Mouse (Mus musculus): ENCODE measurements at regions not wholly inside any gene's neighbourhood (a gene's known extent, or its start where the extent isn't known, plus 50 kb on each side); places are given as distances from the start of the nearest gene placed in this dataset.
"Not testable (repeated sequence)": the region's sequence is repeated elsewhere in the genome, so short reads cannot be mapped to it uniquely, and the experiment has no call there.

DNA sequence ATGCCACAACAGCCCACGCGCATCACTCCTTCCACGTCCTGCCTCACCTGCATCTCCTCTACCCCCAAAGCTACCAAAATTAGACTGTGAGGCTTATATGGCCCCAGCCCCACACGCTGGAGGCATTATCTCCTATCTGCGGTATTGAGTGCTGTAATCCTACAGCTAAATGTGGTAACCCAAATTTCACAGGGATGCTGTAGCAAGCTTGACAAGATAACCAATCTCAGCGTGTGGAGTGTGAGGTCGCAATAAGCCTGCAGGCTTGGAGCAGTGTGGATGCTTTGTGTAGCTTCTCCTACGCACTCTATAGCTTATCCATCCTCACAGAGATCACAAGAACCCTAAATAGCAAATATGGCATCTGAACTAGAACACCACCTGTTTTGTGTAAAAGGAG, 251.2 kb upstream of the Kcnh8 start:
- DNase-seq (ENCODE audit: low spot score in 2 of 2) = no peak

DNA sequence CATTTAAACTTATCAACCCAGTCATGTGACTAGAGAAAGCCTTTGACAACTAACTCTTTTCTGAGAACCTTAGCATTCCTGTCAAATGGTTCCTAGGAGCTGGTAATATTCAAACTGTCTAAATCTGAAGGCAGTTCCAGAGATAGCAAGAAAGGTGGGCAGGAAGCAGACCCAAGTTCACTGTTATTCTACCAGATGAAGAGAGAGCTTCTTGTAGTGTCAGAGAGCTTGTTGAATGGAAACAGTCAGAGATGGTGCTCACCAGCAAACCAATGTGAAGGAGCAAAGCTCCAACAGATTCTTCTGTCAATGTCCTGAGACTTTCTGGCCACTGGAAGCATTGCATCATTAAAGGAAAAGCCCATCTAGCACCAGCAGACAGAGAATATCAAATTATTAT, 251.8 kb upstream of the Kcnh8 start:
- no peak for DNase-seq (ENCODE audit: low spot score in 2 of 2)

DNA sequence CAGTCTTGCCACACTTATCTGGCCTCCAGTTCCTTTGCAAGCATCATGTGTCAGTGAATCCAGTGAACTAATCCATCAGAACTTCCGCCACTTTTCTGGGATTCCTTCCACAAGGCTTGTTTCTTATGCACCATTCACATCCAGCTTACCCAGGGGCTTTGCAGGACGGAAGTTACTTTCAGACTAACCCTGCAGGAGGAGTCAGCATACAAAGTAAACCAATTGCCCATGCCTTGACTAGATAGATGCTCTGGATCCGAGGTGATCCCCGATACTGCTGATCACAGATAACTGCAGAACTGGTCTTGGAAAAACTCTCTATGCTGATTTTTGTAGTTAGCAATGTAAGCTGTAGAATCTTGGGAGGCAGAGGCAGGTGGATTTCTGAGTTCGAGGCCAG, 252.6 kb upstream of the Kcnh8 start:
- DNase-seq (ENCODE audit: low spot score in 2 of 2) = no peak

DNA sequence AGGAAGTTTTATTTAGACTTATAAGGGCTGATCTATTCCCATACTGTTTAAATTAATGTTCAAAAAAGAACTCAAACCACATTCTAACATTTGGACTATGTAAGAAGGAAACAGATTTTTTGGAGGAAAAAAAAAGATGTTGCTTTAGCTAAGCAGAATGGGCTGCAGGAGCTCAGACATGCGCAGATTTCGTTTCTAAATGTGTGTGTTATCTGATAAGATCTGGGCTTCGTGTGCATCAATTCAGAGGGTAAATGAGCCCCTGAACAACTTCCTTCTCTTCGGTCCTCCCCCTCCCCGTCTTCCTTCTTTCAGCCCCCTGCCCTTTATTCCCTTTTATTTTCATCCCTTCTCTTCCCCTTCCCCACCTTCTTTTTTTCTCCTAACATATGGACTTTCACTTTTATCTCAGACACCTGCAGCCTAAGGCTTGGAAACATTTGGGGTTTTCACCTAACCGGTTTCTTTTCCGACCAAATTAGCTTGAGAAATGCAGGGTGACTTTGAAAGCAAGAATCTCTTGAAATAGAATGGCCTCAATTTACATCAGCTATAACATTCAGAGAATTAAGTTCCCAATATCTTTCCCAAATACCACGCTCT, 253.9 kb upstream of the Kcnh8 start:
- no peak for DNase-seq (ENCODE audit: low spot score in 2 of 2)

DNA sequence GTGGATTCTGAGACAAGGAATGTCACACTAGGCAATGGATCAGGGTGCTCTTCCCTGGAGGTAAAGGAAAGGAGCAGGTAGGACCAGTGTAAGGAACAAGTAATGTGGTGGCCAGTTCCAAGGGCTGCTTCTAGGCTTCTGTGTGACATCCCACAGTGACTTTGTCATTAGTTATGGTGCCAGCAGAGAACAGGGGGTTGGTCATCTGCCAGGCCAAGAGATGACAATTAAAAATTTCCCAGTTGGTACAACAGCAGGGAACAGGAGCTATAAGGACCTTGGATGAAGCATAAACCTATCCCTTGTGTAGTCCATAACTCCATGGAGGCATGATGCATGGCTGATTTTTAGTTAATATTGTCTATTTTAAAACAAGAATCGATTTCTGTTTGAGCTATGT, 281.9 kb upstream of the Kcnh8 start:
- no peak for DNase-seq (ENCODE audit: low spot score in 2 of 2)

DNA sequence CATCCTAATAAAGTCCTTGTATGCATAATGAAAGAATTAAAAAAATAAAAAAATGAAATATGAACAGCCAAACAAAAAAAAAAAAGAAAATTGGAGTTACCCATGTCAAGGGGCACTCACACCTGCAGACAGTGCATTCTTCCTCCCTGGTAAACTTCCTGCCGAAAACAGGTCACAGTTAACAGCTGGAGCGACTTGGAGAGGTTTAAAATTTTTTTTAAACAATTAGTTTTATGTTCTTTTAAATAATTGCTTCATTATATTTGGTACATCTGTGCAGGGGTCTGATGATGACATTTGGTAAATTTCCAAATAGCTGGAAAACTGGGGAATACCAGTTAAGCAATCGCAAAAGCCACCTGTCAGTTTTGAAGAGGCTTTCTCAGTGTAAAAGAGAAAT, 285.5 kb upstream of the Kcnh8 start:
- DNase-seq (ENCODE audit: low spot score in 2 of 2) = no peak

DNA sequence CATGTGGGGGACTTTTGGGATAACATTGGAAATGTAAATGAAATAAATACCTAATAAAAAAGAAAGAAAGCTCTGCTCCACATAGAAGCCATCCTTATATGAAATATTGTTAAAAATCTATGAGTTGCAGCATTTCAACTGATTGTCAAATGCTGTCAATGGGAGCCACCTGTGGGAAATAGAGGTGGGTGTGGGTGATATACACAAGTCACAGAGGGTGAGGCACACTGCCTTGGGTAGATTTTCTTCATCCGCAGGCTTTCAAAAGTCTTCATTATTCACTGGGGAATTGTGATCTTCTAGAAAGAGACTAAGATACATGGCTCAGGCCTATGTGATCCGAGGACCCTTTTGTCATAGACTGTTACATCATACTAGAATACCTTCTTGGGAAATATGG, 286.6 kb upstream of the Kcnh8 start:
- DNase-seq (ENCODE audit: low spot score in 2 of 2) = no peak

DNA sequence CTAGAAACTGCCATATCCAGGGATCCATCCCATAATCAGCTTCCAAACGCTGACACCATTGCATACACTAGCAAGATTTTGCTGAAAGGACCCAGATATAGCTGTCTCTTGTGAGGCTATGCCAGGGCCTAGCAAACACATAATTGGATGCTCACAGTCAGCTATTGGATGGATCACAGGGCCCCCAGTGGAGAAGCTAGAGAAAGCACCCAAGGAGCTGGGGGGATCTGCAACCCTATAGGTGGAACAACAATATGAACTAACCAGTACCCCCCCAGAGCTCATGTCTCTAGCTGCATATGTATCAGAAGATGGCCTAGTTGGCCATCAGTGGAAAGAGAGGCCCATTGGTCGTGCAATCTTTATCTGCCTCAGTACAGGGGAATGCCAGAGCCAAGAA, 287.1 kb upstream of the Kcnh8 start:
- not testable (repeated sequence) for DNase-seq (ENCODE audit: low spot score in 2 of 2)

DNA sequence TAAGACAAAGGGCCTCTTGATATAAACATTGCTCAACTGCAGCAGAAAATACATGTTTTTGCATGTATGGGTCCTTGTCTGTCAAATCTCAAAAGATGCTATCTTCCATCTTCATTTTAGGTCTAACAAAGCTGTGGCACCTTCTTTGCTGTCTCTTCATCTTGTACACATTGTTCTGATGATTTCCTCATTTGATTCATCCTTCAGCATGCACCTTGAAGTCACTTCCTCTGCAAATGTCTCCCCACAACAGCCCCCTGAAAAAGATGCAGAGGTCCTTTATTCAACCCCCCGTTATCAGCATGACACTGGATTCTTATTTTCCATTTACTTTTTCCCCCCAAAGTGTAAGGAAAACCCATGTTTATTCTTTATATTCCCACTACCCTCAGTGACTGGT, 290.5 kb upstream of the Kcnh8 start:
- no peak for DNase-seq (ENCODE audit: low spot score in 2 of 2)

DNA sequence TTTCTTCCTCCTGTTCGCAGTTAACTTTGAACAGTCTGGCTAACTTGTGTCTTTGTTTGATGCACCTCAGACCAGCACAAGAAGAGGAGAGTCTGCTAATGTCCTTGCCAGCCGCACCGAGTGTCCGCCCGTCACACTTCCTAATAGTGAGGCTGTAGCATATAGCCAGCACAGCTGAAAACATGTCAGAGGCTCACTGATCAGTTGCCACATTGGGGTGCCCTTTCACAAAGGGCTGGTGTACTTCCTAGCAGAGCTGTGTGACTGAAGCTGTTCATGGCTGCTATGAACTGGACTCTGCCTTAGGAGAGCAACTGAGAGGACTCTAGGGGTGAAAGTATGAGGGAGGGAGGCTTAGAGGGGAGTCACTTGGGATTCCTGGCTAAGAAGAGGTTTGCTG, 293.7 kb upstream of the Kcnh8 start:
- no peak for DNase-seq (ENCODE audit: low spot score in 2 of 2)

DNA sequence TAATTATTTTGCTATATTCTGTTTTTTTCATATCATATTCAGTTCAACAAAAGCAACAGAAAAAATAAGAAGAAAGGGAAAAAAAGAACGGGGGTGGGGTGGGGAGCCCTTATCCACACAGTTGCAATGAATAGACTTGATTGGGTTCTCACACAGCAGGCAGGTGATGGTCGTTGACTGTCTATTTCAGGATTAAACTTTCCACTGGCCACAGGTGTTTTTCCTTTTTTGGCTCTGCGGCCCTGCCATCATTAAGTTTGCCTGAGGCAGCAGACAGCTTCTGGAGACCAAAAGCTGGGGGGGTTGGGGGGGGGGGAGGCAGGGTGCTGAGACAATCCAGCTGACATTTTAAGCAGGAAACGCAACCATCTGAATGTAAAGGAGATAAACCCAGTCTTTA, 298.4 kb upstream of the Kcnh8 start:
- DNase-seq (ENCODE audit: low spot score in 2 of 2) = no peak

DNA sequence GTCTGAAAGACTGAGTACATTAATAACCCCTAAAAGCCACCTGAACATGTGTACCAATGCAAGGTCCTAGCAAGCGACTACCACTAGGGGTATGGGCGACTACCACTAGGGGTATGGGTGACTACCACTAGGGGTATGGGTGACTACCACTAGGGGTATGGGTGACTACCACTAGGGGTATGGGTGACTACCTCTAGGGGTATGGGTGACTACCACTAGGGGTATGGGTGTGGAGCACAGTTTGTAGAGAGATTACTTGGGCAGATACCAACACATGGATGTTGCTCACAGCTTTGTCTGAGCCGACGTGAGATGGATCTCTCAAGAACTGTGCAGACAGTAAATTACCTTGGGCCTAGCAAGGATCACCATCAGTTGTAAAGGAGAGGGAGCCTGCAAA, 299.2 kb upstream of the Kcnh8 start:
- no peak for DNase-seq (ENCODE audit: low spot score in 2 of 2)

DNA sequence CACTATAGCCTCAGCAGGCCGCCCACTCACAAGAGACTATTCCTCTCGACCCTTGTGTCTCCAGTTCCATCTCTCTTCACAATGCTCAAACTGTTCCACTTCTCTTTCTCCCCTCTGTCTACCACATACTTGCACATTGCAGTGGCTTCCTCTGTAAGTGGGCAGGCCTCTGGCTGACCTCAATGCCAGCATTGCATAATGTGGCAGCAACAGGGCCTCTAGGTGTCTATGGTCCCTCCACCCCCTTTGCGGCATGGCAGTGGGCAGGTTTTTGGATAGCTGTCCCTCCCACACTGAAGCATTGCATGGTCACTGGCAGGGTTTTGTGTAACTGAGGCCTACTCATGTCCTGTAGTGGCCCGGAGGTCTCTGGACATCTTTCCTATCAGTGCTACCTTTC, 302.7 kb upstream of the Kcnh8 start:
- DNase-seq (ENCODE audit: low spot score in 2 of 2) = no peak

DNA sequence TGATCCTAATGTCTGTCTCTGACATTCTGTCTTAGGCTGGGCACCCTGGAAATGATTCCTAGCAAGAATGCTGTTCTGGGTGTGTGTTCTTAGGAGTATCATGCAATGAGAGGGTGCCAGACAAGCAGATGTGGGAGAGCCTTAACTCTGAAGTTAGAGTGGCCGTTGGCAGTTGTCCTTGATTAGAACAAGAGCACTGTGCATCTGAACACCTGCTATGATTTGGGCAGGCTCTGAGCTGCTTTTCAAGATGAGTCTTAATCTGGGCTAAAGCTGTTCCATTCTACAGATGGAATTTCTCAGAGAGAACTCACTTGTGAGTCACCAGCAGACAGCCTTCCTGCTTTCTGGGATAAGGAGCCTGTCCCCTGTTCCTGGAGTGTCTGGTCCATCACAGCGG, 317.1 kb upstream of the Kcnh8 start:
- DNase-seq (ENCODE audit: low spot score in 2 of 2) = no peak

DNA sequence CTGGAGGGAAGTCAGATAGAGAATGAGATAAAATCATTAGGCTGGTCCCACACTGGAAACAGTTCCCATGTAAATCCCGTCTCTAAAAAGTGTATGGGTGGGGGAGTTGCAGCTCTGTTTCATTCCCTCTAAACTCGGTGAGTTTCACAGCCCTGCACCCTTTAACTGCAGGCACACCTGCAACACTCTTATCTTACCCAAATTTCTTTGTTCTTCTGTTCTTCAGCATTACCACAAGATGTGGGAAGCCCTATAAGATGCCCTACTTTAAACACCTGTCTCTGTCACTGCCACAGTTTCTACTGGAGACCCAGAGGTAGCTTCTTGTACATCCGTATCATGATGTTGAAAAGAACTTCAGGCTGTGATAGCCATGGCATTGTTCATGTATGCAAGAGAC, 320.2 kb upstream of the Kcnh8 start:
- no peak for DNase-seq (ENCODE audit: low spot score in 2 of 2)

DNA sequence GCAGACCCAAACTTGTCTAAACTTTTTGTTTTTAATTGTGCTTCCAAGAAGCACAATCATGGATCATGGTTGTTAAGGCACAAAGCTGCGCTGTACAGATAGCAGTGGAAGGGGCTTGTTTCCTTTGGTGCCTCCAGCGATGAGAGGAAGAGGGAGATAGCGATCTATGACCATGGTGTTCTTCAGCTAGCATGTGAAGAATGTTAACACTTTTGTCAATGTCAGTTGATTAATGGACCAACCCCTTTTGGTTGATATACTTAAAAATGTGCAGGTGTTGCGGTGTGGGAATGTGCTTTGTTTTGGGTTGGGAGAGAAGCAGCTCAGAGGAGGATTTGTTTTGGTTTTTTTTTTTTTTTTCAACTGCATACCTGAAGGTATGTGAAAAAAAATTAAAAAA, 324.0 kb upstream of the Kcnh8 start:
- DNase-seq (ENCODE audit: low spot score in 2 of 2) = no peak

DNA sequence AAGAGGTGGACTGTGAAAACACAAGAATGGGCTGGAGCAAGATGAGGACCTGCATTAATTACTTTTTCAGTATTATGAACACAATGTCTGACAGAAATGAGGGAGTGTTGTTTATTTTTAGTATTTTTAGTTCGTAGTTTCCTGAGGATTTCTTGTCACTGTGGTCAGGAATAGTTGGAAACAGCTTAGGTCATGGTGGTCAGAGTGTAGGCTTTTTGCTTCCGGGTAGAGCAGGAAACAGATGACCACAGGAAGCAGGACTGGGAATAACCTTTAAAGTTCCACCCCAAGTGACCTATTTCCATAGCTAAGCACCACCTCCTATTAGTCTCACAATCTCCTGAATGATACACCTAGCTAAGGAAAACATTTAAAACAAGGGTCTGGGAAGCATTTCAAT, 333.7 kb upstream of the Kcnh8 start:
- no peak for DNase-seq (ENCODE audit: low spot score in 2 of 2)

DNA sequence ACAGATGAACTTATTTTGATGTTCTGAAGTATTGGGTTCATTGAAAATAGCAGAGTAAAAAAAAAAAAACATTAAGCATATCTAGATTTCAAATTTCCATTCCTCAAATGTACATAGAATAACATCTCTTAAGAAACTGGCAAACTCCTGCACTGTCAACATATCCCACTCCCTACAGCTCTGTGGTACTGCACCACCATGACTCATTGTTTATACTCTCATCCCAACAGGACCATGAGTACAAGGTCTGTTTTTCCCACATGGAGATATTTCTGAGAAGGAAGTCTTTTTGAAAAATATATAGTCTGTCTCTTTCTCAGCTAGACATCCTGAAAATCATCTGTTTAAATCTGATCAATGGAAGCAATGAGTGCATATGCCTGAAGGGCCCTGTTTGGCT, 351.2 kb upstream of the Kcnh8 start:
- DNase-seq (ENCODE audit: low spot score in 2 of 2) = no peak

DNA sequence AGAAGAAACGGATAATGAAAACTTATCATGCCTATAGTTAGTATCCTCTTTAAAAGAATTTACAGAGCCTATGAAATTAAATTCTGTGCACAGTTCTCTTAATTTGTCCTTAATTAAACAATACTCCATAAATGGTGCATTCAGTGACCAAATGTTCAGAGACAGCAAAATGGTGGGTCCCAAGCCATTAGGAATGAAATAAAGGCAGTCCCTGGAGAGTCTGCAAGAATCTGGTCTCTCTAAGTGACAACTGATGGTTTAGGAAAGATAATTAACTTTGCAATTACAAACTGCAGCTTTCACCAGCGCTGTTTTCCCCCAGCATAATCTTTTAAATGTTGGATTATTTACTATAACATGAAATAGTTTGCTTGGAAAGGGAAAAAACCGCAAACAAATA, 376.9 kb upstream of the Kcnh8 start:
- DNase-seq (ENCODE audit: low spot score in 2 of 2) = no peak

DNA sequence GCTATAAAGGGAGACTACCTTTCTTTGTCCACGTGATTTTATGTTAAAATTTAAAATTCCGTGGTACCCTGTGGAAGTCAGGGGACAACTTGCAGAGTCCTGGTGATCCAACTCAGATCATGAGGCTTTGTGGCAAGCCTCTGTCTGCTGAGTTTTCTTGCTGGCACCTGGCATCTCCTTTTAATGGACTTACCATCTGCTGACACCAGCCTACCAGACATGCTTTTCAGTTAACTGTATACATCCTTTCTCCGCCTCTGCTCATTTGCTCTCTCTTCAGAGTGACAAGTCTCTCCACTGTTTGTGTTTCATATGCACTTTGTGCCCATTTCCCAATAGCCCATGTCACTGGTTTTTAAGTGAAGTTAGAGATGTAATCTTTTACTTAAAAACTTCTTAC, 382.1 kb upstream of the Kcnh8 start:
- no peak for DNase-seq (ENCODE audit: low spot score in 2 of 2)

DNA sequence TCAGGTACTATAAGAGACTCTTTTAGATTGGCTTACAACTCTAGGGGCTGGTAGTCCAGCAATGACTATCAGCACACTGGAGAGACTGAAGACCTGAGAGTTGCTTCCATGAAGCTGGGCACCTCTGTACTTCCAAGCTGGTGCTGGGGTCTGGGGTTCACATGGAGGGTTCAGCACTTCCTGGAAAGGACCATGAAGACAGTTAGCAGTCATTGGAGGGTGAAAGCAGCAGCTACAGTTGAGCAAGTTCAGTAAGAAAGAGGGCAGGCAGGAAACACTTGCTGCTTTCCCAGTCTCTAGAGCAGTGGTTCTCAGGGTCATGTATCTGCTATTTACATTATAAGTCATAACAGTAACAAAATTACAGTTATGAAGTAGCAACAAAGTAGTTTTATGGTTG, 384.3 kb upstream of the Satb1 start:
- DNase-seq (ENCODE audit: low spot score in 2 of 2) = no peak

DNA sequence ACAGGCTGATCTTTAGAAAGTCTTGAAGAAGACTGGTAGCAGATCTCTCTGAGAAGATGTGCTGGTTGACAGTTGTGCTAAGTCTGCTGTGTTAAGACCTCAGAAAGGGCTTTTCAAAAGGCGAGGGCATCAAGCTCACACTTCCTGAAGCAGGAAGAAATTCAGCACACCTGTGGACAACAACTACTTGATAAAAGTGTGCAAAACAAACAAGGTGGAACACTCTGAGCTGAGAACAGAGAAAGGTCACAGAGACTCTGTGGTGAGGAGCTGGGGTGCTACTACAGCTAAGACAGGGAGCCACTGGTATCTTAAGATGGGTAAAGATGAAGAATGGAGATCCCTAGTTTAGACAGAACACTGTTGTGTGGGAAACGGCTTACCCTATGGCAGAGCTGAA, 379.9 kb upstream of the Satb1 start:
- no peak for DNase-seq (ENCODE audit: low spot score in 2 of 2)

DNA sequence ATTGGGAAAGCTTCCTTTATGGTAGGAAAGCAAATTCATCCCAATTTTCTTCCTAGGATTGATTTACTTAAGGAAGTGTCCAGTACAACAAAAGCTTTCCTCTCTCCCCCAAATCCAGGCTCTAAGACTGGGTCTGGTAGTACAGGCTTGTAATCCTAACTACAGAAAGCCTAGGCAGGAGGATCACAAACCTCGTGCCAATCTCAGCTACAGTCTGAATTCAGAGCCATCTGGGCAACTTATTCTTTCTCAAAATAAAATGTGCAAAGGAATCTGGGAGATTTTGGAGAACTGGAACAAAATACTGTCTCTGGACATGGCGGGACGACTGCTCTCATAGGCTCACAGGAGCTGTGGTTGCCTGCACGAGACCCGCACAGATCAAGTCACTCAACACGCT, 377.4 kb upstream of the Satb1 start:
- no peak for DNase-seq (ENCODE audit: low spot score in 2 of 2)

DNA sequence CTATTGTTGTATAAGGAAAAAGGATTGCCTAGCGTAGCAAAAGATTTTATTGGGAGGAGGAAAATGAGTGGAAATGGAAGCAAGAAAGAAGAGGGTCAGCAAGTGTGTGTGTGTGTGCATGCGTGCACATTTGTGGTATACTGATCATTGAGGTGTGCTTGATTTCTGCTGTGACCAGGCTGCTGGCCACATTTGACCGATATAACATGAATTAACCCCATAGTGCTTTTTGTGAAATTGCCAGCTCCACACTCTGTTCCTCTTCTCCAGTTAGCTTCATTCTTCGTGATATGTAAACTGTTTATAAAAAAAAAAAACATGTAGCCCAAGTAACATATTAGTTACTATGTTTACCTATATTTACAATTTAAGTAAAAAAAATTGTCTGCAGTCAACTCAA, 364.6 kb upstream of the Satb1 start:
- DNase-seq (ENCODE audit: low spot score in 2 of 2) = no peak

DNA sequence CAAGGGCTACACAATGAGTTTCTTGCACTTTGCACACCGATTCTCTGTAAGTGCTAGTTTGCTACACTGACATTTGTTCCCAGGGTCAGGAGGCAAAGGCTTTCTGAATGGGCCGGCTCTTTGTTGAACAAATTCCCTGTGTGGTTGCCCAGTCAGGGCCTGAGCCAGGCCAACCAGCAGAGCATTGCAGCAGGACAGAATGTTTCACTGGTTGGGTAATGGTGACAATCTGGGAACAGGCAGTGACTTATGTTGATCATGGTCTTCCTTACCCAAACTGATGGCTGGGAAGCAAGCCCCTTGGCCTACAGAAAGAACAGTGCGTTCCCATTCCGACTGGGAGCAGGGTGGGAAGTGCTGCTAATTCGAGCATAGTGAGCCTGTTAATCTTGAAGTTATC, 363.7 kb upstream of the Satb1 start:
- no peak for DNase-seq (ENCODE audit: low spot score in 2 of 2)

Data from urinary bladder, postnatal 36 days (tissue).